Mouse (Mus musculus) layer of hippocampus, adult 6 months (tissue): ENCODE measurements around the gene Gm6465. TPM values are rescaled to one million over a fixed set of nuclear protein-coding genes. Genes with fewer than 3 reads are reported as not detected.

Source experiments
- long read RNA-seq, 2 experiments: library from polyadenylated mRNA; unstranded; transcript quantifications; one replicate each; pipeline ENCODE4 v2.0.0; 2019 to 2020
- polyA plus RNA-seq: library from polyadenylated mRNA; unstranded; fragments of <200 nt; fragmentation: Nextera tagmentation; gene quantifications from 2 replicates; pipeline ENCODE4 v1.2.3, GENCODE M21; 2021

The Gm6465 gene
- not detected in 2 replicates for polyA plus RNA-seq
- long read RNA-seq, experiment 1 = 0 reads
- long read RNA-seq, experiment 2 = 0 reads

DNA sequence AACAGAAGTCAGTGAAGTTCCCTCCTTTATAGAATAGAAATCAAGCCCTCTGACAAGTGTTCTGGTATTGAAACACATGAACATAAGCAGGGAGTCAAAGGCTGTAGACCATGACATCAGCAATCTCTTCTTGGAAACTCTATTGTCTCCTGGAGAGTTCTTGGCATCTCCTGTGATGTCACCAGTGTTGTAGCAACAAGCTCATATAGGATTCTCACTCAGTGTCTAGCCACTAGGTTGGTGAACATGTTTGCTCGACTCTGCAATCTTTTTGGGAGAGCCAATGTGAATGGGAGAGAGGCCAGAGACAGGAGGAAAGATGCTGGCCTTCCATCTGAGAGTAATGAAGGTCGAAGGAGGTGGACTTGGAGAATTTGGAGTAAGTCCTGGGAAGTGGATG lies at the start of gene Gm6465:
Gm6465 (plus strand) TSS at position 301 of the 400 bp plus-strand sequence.

Other genes with a start within 250 kb of the Gm6465 start
- not detected in 2 replicates for gene Gm8922, start 163.6 kb upstream of the Gm6465 start, polyA plus RNA-seq
- gene Gm8926, start 75.0 kb upstream of the Gm6465 start, polyA plus RNA-seq = not detected in 2 replicates
- not detected in 2 replicates for gene 4933402N22Rik, start 72.5 kb downstream of the Gm6465 start, polyA plus RNA-seq